ENCODE assay signal across 18 mouse cellular contexts in genomic region chr11:120072986-120073647, GRCm38 (mm10). TPM values are rescaled to one million over a fixed set of nuclear protein-coding genes. Genes with fewer than 3 reads are reported as not detected.
DNase-seq lines count a peak whose midpoint lies in the region; ATAC-seq and TF ChIP-seq lines count a peak whose summit lies in the region.
"Had no signal": no experiment of that assay in that cellular context is flagged by ENCODE, and none has a peak within 500 bp of the region (broad histone marks: within the 10 kb centered on the region; RNA-seq: fewer than 3 reads in every experiment).

No protein-coding gene starts in this region.

- DNase-seq in heart, adult 11 months: peak; percentile 90
- DNase-seq in heart, postnatal 36 days: no peak
- DNase-seq in liver, embryonic 14.5 days (ENCODE audit: low read depth in 3 of 3, low spot score in 3 of 3): no peak
- DNase-seq in adrenal gland, postnatal 14 days: no peak
- DNase-seq: cerebellum, adult 9-10 months; embryo, embryonic 11 days; kidney, adult 8-10 months; kidney, postnatal 36 days; lung, adult 2 months; right cerebral cortex, postnatal 14 days; thymus, postnatal 25 days had no signal

- TF ChIP-seq EP300 in liver, embryonic 14.5 days (IDR thresholded peaks at IDR 0.05; ENCODE audit: low read depth): no peak

- no peak overlapping the region for H3K4me2 ChIP-seq in liver, embryonic 14.5 days (ENCODE audit: low read depth)
- H3K4me2 ChIP-seq in liver, embryonic 12.5 days: no peak overlapping the region
- H3K4me2 ChIP-seq: embryonic facial prominence, embryonic 15.5 days; heart, embryonic 13.5 days; hindbrain, embryonic 15.5 days; neural tube, embryonic 12.5 days had no signal

- H3K4me3 ChIP-seq in liver, embryonic 14.5 days (ENCODE audit: insufficient read depth in 1 of 2, low read depth in 2 of 2, low read length in 2 of 2): no peak overlapping the region
- H3K4me3 ChIP-seq in liver, embryonic 12.5 days: no peak overlapping the region
- H3K4me3 ChIP-seq in E14TG2a.4 (replicated peaks; ENCODE audit: low read length): 0 out of 2 replicates have a peak overlapping the region, but pooled peaks have one; percentile 20
- H3K4me3 ChIP-seq: embryonic facial prominence, embryonic 15.5 days; heart, embryonic 13.5 days; hindbrain, embryonic 15.5 days; neural tube, embryonic 12.5 days had no signal

- peak; percentile 36; the same call in 1 of the 2 replicates for ATAC-seq in liver, embryonic 14.5 days (ENCODE audit: insufficient read depth)
- ATAC-seq in liver, embryonic 12.5 days: no peak
- peak; percentile 88 for ATAC-seq in megakaryocyte progenitor cell, adult 5-6 weeks (replicated peaks; ENCODE audit: poor library complexity)

- H3K36me3 ChIP-seq in liver, embryonic 14.5 days (replicated peaks; ENCODE audit: control insufficient read depth, insufficient read depth, low read depth): no peaks in the 10 kb centered on the region
- H3K36me3 ChIP-seq in liver, embryonic 12.5 days: peaks cover 65% of the 10 kb centered on the region
- peaks cover 91% of the 10 kb centered on the region for H3K36me3 ChIP-seq in E14TG2a.4 (ENCODE audit: insufficient read depth, low read length)

- intact Hi-C loops in heart, postnatal 36 days (cut with DNase I): no loop called here

- H3K27ac ChIP-seq in liver, embryonic 14.5 days: no peak overlapping the region
- H3K27ac ChIP-seq in liver, embryonic 12.5 days: no peak overlapping the region
- H3K27ac ChIP-seq: embryonic facial prominence, embryonic 15.5 days; heart, embryonic 13.5 days; hindbrain, embryonic 15.5 days; neural tube, embryonic 12.5 days had no signal

- no peaks in the 10 kb centered on the region for H3K27me3 ChIP-seq in liver, embryonic 14.5 days (ENCODE audit: control insufficient read depth, insufficient read depth, low read length)
- H3K27me3 ChIP-seq in liver, embryonic 12.5 days (replicated peaks): no peaks in the 10 kb centered on the region
- H3K27me3 ChIP-seq in E14TG2a.4 (ENCODE audit: insufficient read depth, low read length): no peaks in the 10 kb centered on the region
- H3K27me3 ChIP-seq: embryonic facial prominence, embryonic 15.5 days; heart, embryonic 13.5 days; hindbrain, embryonic 15.5 days; neural tube, embryonic 12.5 days had no signal

- peak; percentile 55 for TF ChIP-seq CTCF in liver, embryonic 14.5 days (IDR thresholded peaks at IDR 0.05; ENCODE audit: low read depth)
- no peak for TF ChIP-seq CTCF in E14TG2a.4 (conservative IDR thresholded peaks at IDR 0.05; ENCODE audit: low read length)

- no peak overlapping the region for H3K9ac ChIP-seq in liver, embryonic 14.5 days (replicated peaks)
- H3K9ac ChIP-seq in liver, embryonic 12.5 days: no peak overlapping the region
- H3K9ac ChIP-seq: embryonic facial prominence, embryonic 15.5 days; heart, embryonic 13.5 days; hindbrain, embryonic 15.5 days; neural tube, embryonic 12.5 days had no signal

- 71% methylated on average over 9 of the region's 9 CpGs for WGBS in liver, embryonic 14.5 days (ENCODE audit: insufficient replicate concordance)
- WGBS in liver, embryonic 12.5 days (ENCODE audit: insufficient replicate concordance): 84% methylated on average over 9 of the region's 9 CpGs

- no peaks in the 10 kb centered on the region for H3K9me3 ChIP-seq in liver, embryonic 14.5 days (ENCODE audit: control insufficient read depth, low read length)
- no peaks in the 10 kb centered on the region for H3K9me3 ChIP-seq in liver, embryonic 12.5 days (replicated peaks)
- no peaks in the 10 kb centered on the region for H3K9me3 ChIP-seq in E14TG2a.4 (ENCODE audit: low read length)
- H3K9me3 ChIP-seq: embryonic facial prominence, embryonic 15.5 days; heart, embryonic 13.5 days; hindbrain, embryonic 15.5 days; neural tube, embryonic 12.5 days had no signal

- no peaks in the 10 kb centered on the region for H3K4me1 ChIP-seq in liver, embryonic 14.5 days (replicated peaks; ENCODE audit: control insufficient read depth in 2 of 2, insufficient read depth in 2 of 2, low read length in 1 of 2)
- no peaks in the 10 kb centered on the region for H3K4me1 ChIP-seq in liver, embryonic 12.5 days
- H3K4me1 ChIP-seq in E14TG2a.4 (replicated peaks; ENCODE audit: low read depth, low read length): peaks cover 91% of the 10 kb centered on the region
- H3K4me1 ChIP-seq: heart, embryonic 13.5 days had no signal

RNA-seq across cellular contexts. Expression of gene Cep131, which starts 13.5 kb away (rescaled TPM):
- total RNA-seq in heart, postnatal 36 days (2021): 10 to 100 TPM in 1 of 2 experiments, 1 to 10 TPM in 1; 9.6 to 11.5 TPM
- polyA plus RNA-seq in liver, embryonic 14.5 days (2012; rRNA removed): 2.3 and 4.4 TPM in 2 replicates
- 2.4 and 2.7 TPM in 2 replicates for polyA plus RNA-seq in liver, embryonic 14.5 days (2014; fragmentation: Nextera tagmentation; extraction: Ambion mirVana)
- polyA plus RNA-seq in liver, embryonic 12.5 days (2016; fragmentation: Nextera tagmentation; extraction: Ambion mirVana): 10.5 and 11.4 TPM in 2 replicates
- total RNA-seq in megakaryocyte progenitor cell, adult 5-6 weeks (2015): 5.1 and 5.2 TPM in 2 replicates
- total RNA-seq in megakaryocyte progenitor cell, adult 5-6 weeks (2017): 12.3 and 19.3 TPM in 2 replicates
- 67.4 and 80.7 TPM in 2 replicates for total RNA-seq in adrenal gland, postnatal 14 days (2021)

RNA-seq across cellular contexts. Expression of gene Tepsin, which starts 25.4 kb away (rescaled TPM):
- total RNA-seq in heart, postnatal 36 days (2021): 1 to 10 TPM; 7.0 to 7.4 TPM
- polyA plus RNA-seq in liver, embryonic 14.5 days (2012; rRNA removed): 11.0 and 12.7 TPM in 2 replicates
- polyA plus RNA-seq in liver, embryonic 14.5 days (2014; fragmentation: Nextera tagmentation; extraction: Ambion mirVana): 4.2 and 4.4 TPM in 2 replicates
- 9.3 and 11.3 TPM in 2 replicates for polyA plus RNA-seq in liver, embryonic 12.5 days (2016; fragmentation: Nextera tagmentation; extraction: Ambion mirVana)
- 8.3 and 10.3 TPM in 2 replicates for total RNA-seq in megakaryocyte progenitor cell, adult 5-6 weeks (2015)
- 8.3 and 8.8 TPM in 2 replicates for total RNA-seq in megakaryocyte progenitor cell, adult 5-6 weeks (2017)
- total RNA-seq in adrenal gland, postnatal 14 days (2021): 10.7 and 13.7 TPM in 2 replicates

RNA-seq across cellular contexts. Expression of gene Ndufaf8, which starts 25.6 kb away (rescaled TPM):
- total RNA-seq in heart, postnatal 36 days (2021): 10 to 100 TPM; 64.5 to 67.7 TPM
- polyA plus RNA-seq in liver, embryonic 14.5 days (2012; rRNA removed): 20.3 and 30.3 TPM in 2 replicates
- polyA plus RNA-seq in liver, embryonic 14.5 days (2014; fragmentation: Nextera tagmentation; extraction: Ambion mirVana): 52.9 and 57.5 TPM in 2 replicates
- 64.4 and 68.1 TPM in 2 replicates for polyA plus RNA-seq in liver, embryonic 12.5 days (2016; fragmentation: Nextera tagmentation; extraction: Ambion mirVana)
- total RNA-seq in megakaryocyte progenitor cell, adult 5-6 weeks (2015): 18.6 and 24.5 TPM in 2 replicates
- total RNA-seq in megakaryocyte progenitor cell, adult 5-6 weeks (2017): 20.0 and 20.6 TPM in 2 replicates
- 50.0 and 55.2 TPM in 2 replicates for total RNA-seq in adrenal gland, postnatal 14 days (2021)

RNA-seq across cellular contexts. Expression of gene Aatk, which starts 26.1 kb away (rescaled TPM):
- total RNA-seq in heart, postnatal 36 days (2021): 1 to 10 TPM; 3.8 to 4.4 TPM
- 0.45 and 0.57 TPM in 2 replicates for polyA plus RNA-seq in liver, embryonic 14.5 days (2012; rRNA removed)
- 0.13 and 0.27 TPM in 2 replicates for polyA plus RNA-seq in liver, embryonic 14.5 days (2014; fragmentation: Nextera tagmentation; extraction: Ambion mirVana)
- polyA plus RNA-seq in liver, embryonic 12.5 days (2016; fragmentation: Nextera tagmentation; extraction: Ambion mirVana): 0.37 and 0.49 TPM in 2 replicates
- total RNA-seq in megakaryocyte progenitor cell, adult 5-6 weeks (2015): 4.7 and 6.3 TPM in 2 replicates
- total RNA-seq in megakaryocyte progenitor cell, adult 5-6 weeks (2017): 5.6 and 6.3 TPM in 2 replicates
- total RNA-seq in adrenal gland, postnatal 14 days (2021): 13.7 and 15.7 TPM in 2 replicates
